Mouse (Mus musculus) olfactory bulb, adult 2 months (tissue): ENCODE measurements at regions not wholly inside any gene's neighbourhood (a gene's known extent, or its start where the extent isn't known, plus 50 kb on each side); places are given as distances from the start of the nearest gene placed in this dataset.

Experiments used
- CTCF ChIP-seq: fragments of 200-500 bp; IDR thresholded peaks from 2 replicates; pipeline ENCODE4 v1.5.1; 2012; ENCODE audit warnings: low read depth, mild to moderate bottlenecking, low read length, moderate library complexity; ENCODE audit not compliant: insufficient read depth
- POLR2A ChIP-seq: fragments of 200-500 bp; IDR thresholded peaks from 2 replicates; pipeline ENCODE4 v1.6.1; 2012; ENCODE audit warnings: mild to moderate bottlenecking, low read depth, low read length, moderate library complexity; ENCODE audit not compliant: insufficient read depth

- no peak for TF ChIP-seq POLR2A
- TF ChIP-seq CTCF: no peak
These were observed 75.0 kb upstream of the Pirt start for GRCm38 (mm10) chr11:66836633-66837380.
